Mouse (Mus musculus) CH12.LX (cell line): ENCODE measurements around the gene Bicc1.

Experiments used
- CHD2 ChIP-seq: IDR thresholded peaks from 2 replicates; pipeline ENCODE4 v1.6.1; 2011; ENCODE audit warnings: low read length, improper control_type of control experiment
- CTCF ChIP-seq, 2 experiments: IDR thresholded peaks in 1 of 2; conservative IDR thresholded peaks in 1 of 2; 2 replicates each; pipeline ENCODE4 v1.5.1; 2011 to 2012; ENCODE audit warnings: low read depth in 2 of 2, low read length in 2 of 2, improper control_type of control experiment in 1 of 2, inconsistent platforms in 1 of 2, mild to moderate bottlenecking in 1 of 2, moderate library complexity in 1 of 2
- MAX ChIP-seq: IDR thresholded peaks from 2 replicates; pipeline ENCODE4 v1.6.1; 2011; ENCODE audit warnings: low read length, improper control_type of control experiment
- POLR2A ChIP-seq: IDR thresholded peaks from 2 replicates; pipeline ENCODE4 v1.6.1; 2011; ENCODE audit warnings: low read depth, mild to moderate bottlenecking, improper control_type of control experiment, low read length

GRCm38 (mm10) chr10:71049294-71049693 lies 110.2 kb downstream of the Bicc1 start:
- TF ChIP-seq CHD2 (no peak), CTCF (conservative IDR thresholded peaks at IDR 0.05 in 1 of 2, IDR thresholded peaks at IDR 0.05 in 1 of 2; ENCODE audit: low read depth in 2 of 2, low read length in 2 of 2) (no peak), POLR2A (no peak), MAX (no peak)
